Mouse (Mus musculus) limb, embryonic 14.5 days (tissue): ENCODE results near the gene Klk12. TPM values are rescaled to one million over a fixed set of nuclear protein-coding genes. Genes with fewer than 3 reads are reported as not detected.

ENCODE experiments used
- ATAC-seq: fragments of 200-750 bp; cut with Nextera tagmentation; 2 replicates; pipeline ENCODE4 v1.8.0; 2017; ENCODE audit warnings: low read depth, moderate number of reproducible peaks, moderate TSS enrichment; ENCODE audit not compliant: low FRiP score
- DNase-seq: peaks from one replicate; pipeline ENCODE4 v3.0.0-alpha.2; 2015; ENCODE audit warnings: low spot score
- H3K27ac ChIP-seq: fragments of 300-500 bp; sonication (generic); replicated peaks from 2 replicates; pipeline ENCODE4 v1.5.1; 2014; ENCODE audit warnings: low read depth, mild to moderate bottlenecking, low read length, moderate library complexity, mixed read lengths
- H3K27me3 ChIP-seq: fragments of 300-500 bp; sonication (generic); 2 replicates; pipeline ENCODE4 v1.6.1; 2014; ENCODE audit warnings: low read length, mixed read lengths; ENCODE audit not compliant: control insufficient read depth, insufficient read depth
- H3K36me3 ChIP-seq: fragments of 300-500 bp; sonication (generic); 2 replicates; pipeline ENCODE4 v1.6.1; 2014; ENCODE audit warnings: mild to moderate bottlenecking, low read length, moderate library complexity, mixed read lengths; ENCODE audit not compliant: control insufficient read depth, insufficient read depth
- H3K4me1 ChIP-seq: fragments of 300-500 bp; sonication (generic); 2 replicates; pipeline ENCODE4 v1.6.1; 2014; ENCODE audit warnings: antibody characterized with exemption, low read length, mixed read lengths; ENCODE audit not compliant: control insufficient read depth, insufficient read depth
- H3K4me2 ChIP-seq: fragments of 300-500 bp; sonication (generic); replicated peaks from 2 replicates; pipeline ENCODE4 v1.6.1; 2014; ENCODE audit warnings: low read depth, mild to moderate bottlenecking, low read length, moderate library complexity; ENCODE audit not compliant: severe bottlenecking
- H3K4me3 ChIP-seq: fragments of 300-500 bp; sonication (generic); replicated peaks from 2 replicates; pipeline ENCODE4 v1.5.1; 2014; ENCODE audit warnings: low read length
- H3K9ac ChIP-seq: fragments of 300-500 bp; sonication (generic); 2 replicates; pipeline ENCODE4 v1.6.1; 2014; ENCODE audit warnings: mild to moderate bottlenecking, low read depth, low read length, moderate library complexity; ENCODE audit not compliant: severe bottlenecking
- H3K9me3 ChIP-seq: fragments of 300-500 bp; sonication (generic); 2 replicates; pipeline ENCODE4 v1.6.1; 2016; ENCODE audit warnings: low read length; ENCODE audit not compliant: control insufficient read depth
- POLR2A ChIP-seq: fragments of 200-500 bp; IDR thresholded peaks from 2 replicates; pipeline ENCODE4 v1.8.0; 2012; ENCODE audit warnings: inconsistent platforms, mild to moderate bottlenecking, moderate library complexity, borderline replicate concordance; ENCODE audit not compliant: insufficient read depth, insufficient read length; ENCODE audit errors: extremely low read depth
- WGBS: fragments of 180-500 bp; shearing (Covaris S2); extraction: QIAGEN DNeasy Blood & Tissue Kit; methylation state at CpG from one replicate; pipeline ENCODE4 v1.1.7; 2014; 5-methylcytosine and 5-hydroxymethylcytosine counted together
- polyA plus RNA-seq, 2 experiments: library from polyadenylated mRNA; depleted of rRNA in 1 of 2; stranded (reverse) in 1 of 2; unstranded in 1 of 2; fragments of >200 nt; fragmentation: Nextera tagmentation in 1 of 2; extraction: Ambion mirVana in 1 of 2; gene quantifications; 2 replicates each; pipeline versions ENCODE4 v1.2.1 to v1.2.3; 2012 to 2014

Klk12 gene
- polyA plus RNA-seq, 2 experiments, result not detected

DNA sequence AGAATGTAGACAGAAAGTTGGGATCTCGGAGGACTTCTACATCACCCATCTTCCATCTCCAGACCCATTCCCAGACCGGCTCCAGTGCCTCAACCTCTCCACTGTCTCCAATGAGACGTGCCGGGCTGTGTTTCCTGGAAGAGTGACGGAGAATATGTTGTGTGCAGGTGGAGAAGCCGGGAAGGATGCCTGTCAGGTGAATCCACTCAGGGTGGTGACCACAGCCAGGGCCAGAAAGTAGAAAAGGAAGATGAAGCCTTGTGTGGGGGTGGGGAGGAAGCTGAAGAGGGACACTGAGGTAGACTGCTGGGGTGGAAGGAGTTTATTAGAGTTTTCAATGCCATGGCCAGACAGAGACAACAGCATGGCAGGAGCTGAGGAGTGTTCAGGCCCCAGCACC, 3.2 kb downstream of the Klk12 start:
- no peak overlapping the region for H3K4me2 ChIP-seq
- H3K36me3 ChIP-seq, result no peaks in the 10 kb centered on the region
- 85% methylated on average over 6 of the region's 6 CpGs for WGBS
- H3K27ac ChIP-seq, result no peak overlapping the region
- no peak for DNase-seq
- no peaks in the 10 kb centered on the region for H3K4me1 ChIP-seq
- ATAC-seq, result no peak
- no peaks in the 10 kb centered on the region for H3K27me3 ChIP-seq
- H3K4me3 ChIP-seq, result no peak overlapping the region
- H3K9ac ChIP-seq, result no peak overlapping the region
- no peak for TF ChIP-seq POLR2A
- H3K9me3 ChIP-seq, result no peaks in the 10 kb centered on the region

DNA sequence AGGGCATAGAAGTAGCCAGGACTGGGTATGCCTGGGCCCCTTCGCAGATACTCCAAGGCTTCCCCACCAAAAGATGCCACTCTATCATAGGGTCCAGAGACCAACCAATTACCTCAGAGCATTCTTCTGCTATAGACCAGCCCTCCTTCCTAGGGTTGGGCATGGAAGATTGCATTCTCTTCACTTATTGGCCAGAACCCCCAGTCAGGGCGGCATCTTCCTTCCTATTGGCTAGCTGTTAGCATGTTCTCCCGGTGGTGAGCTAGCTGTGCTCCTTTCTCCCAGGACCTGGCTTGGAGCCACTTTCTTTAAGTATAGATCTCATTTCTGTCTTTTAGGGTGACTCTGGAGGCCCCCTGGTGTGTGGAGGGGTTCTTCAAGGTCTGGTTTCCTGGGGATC, 4.2 kb downstream of the Klk12 start:
- 74% methylated on average over 3 of the region's 3 CpGs for WGBS
- Histone ChIP-seq H3K4me1 (no peaks in the 10 kb centered on the region), H3K4me2 (no peak overlapping the region), H3K36me3 (no peaks in the 10 kb centered on the region), H3K27me3 (no peaks in the 10 kb centered on the region), H3K4me3 (no peak overlapping the region), H3K27ac (no peak overlapping the region), H3K9me3 (no peaks in the 10 kb centered on the region), H3K9ac (no peak overlapping the region)
- no peak for DNase-seq
- ATAC-seq, result no peak
- no peak for TF ChIP-seq POLR2A

DNA sequence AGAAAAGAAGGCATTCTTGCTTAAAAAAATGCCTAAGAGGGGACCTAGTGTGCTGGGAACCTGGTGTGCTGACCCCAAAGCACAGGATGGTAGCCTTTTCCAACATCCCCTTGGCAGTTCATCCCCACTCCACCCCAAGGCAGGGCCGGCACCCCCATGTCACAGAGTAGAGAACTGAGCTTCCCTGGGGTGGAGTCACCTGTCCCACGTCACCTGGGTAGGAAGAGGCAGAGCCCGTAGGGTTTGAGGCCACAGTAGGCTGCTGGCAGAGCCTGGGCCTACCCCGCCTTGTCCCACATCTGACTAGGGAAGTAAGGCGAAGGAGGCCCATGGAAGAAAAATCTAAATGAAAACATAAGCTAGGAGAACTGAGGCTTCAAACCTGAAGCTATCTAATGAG, 5.7 kb downstream of the Klk12 start, which contains the start of gene Klk11:
TSS of gene Klk11 (plus strand) at position 241 of the 400 bp plus-strand sequence.
- no peak within 1 kb of the TSS for H3K4me2 ChIP-seq
- H3K4me1 ChIP-seq, result no peaks in the 10 kb centered on the region
- no peaks in the 10 kb centered on the region for H3K27me3 ChIP-seq
- no peak for DNase-seq
- no peak for ATAC-seq
- no peak for TF ChIP-seq POLR2A
- no peaks in the 10 kb centered on the region for H3K9me3 ChIP-seq
- H3K27ac ChIP-seq, result no peak within 1 kb of the TSS
- no peaks in the 10 kb centered on the region for H3K36me3 ChIP-seq
- no peak within 1 kb of the TSS for H3K9ac ChIP-seq
- no peak within 1 kb of the TSS for H3K4me3 ChIP-seq
- WGBS, result 78% methylated on average over 5 of the region's 5 CpGs

DNA sequence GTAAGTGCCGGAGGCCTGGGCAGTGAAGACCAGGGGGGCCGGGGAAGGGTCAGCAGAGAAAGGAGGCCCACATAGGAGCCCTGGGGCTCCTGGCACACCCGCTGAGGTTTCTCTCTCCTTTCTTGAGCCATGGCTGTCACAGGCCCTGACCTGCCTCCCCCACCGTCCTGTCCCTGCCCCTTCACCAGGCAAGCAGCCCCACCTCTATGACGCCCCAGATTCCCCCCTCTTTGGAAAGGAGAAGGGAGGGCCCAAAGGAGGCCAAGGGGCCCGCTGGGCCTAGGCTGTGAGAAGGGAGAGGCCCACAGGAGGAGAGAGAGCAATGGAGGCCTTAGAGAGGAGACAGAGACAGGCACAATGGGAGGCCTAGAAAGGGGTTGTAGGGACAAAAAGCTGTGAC, 6.1 kb downstream of the Klk12 start:
- Histone ChIP-seq H3K9ac (no peak overlapping the region), H3K4me1 (no peaks in the 10 kb centered on the region), H3K36me3 (no peaks in the 10 kb centered on the region), H3K27ac (no peak overlapping the region), H3K4me2 (no peak overlapping the region), H3K9me3 (no peaks in the 10 kb centered on the region), H3K27me3 (no peaks in the 10 kb centered on the region), H3K4me3 (no peak overlapping the region)
- DNase-seq, result no peak
- ATAC-seq, result no peak
- WGBS, result 39% methylated on average over 6 of the region's 6 CpGs
- no peak for TF ChIP-seq POLR2A

DNA sequence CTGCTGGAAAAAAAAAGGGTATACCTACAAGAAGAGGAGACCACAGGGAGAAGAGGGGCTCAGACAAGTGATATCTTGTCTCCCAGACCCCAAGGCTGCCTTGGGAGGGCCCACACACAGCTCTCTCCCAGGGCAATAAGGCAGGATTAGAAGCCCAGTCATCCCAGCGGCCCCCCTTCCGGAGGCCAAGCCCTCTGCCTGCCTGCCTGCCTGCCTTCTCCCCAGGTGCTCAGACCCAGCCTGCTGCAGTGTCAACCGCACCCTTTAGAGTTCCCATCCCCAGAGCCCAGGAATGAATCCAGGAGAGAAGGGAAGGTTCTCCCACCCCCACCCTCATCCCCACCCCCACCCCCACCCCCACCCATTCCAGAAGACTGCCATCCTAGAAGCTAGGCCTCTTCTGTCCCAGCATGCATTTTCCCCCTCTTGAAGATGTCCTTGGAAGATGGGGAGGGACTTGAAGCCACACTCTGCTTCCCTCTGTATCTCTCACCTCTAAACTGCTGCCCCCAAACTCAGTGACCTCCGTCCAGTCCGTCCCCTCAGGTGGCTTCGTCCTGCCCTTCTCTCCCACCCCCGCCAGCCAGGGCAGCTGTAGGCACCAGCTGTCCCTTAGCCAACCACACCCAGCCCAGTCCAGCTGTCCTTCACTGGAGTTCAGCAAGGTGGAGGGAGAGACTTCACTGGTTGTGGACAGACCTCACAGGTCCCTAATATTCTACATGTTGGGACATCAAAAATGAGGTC, 6.8 kb downstream of the Klk12 start:
- Histone ChIP-seq H3K4me3 (no peak overlapping the region), H3K36me3 (no peaks in the 10 kb centered on the region), H3K27ac (no peak overlapping the region), H3K4me2 (no peak overlapping the region), H3K4me1 (no peaks in the 10 kb centered on the region), H3K9ac (no peak overlapping the region), H3K27me3 (no peaks in the 10 kb centered on the region), H3K9me3 (no peaks in the 10 kb centered on the region)
- ATAC-seq, result no peak
- no peak for DNase-seq
- TF ChIP-seq POLR2A, result no peak
- 48% methylated on average over 5 of the region's 7 CpGs for WGBS

DNA sequence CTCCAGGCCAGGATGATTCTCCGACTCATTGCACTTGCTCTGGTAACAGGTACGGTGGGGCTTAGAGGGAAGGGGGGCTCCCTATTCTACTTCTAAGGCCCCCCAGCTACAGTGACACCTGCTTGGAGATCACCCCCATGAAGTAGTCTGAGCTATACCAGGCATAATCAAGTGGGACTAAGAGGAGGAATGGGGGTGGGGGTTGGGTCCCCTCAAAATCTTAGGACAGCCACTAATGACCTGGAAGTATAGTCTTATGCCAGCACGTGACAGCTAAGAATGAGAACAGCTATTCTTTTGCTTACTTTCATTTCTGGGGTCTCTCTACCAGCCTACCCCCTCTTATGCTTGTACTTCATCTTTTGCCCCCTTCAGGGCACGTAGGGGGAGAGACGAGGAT, 7.8 kb downstream of the Klk12 start:
- WGBS, result 79% methylated on average over 5 of the region's 5 CpGs
- Histone ChIP-seq H3K9ac (no peak overlapping the region), H3K4me3 (no peak overlapping the region), H3K4me2 (no peak overlapping the region), H3K27me3 (no peaks in the 10 kb centered on the region), H3K9me3 (no peaks in the 10 kb centered on the region), H3K36me3 (no peaks in the 10 kb centered on the region), H3K4me1 (no peaks in the 10 kb centered on the region), H3K27ac (no peak overlapping the region)
- ATAC-seq (no peak), DNase-seq (no peak)
- no peak for TF ChIP-seq POLR2A
